Mouse (Mus musculus) adipocyte (in vitro differentiated cells): ENCODE data around the gene A830018L16Rik.
"Not testable (repeated sequence)": the region's sequence is repeated elsewhere in the genome, so short reads cannot be mapped to it uniquely, and the experiment has no call there.

Experiments
- DNase-seq: peaks from one replicate; pipeline ENCODE4 v3.0.0-alpha.2; 2016; ENCODE audit warnings: low spot score

Gene A830018L16Rik

DNA sequence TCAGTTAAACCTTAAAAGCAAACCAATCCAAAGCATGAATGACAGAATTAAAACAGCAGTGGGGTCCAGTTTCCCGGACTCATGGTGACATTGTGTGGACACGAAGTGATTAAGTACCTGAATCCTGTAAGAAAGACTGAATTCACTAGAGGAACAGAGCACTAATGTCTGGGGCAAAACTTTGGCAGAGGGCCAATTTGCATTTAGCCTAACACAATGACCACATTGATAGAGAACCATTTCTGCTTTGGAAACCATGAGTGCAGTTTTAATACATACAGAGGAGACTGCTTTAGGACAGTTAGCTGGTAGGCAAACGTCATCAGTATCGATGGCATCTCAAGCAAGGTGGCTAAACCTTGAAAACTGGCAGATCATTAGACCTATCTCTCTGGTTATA, 586.7 kb downstream of the A830018L16Rik start:
- no peak for DNase-seq

DNA sequence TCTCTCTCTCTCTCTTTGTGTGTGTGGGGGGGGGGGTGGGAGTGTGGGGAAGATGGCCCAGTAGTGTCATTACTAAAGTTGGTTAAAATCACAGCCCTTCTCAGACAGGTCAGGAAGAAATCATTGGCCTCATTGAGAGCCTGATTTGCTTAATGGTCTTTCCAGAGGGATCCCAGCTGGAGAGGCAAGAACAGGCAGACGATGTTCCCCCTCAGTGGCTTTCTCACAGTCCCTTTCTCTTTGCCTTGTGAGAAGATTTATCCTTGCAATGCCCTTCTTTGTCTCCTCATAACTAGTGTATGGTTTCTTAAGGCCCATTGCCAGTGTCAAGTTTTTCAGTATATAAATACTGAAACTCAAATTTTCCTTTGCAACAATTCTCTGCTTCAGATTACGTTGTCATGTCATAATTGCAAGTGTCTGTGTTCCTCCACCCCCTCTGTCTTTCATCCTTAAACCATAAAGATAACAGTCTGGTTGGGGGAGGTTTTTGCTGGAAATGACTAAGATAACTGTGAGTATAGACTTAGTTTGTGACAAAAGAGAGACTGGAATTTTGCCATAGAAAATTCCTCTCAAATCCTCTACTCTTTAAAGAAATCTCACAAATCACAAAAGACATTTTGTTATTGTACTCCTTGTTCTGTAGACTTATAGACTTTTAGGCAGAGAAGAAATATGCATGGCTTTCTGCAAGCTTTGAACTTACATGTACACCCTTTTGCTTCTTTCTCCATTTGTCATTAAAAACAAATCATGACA, 595.1 kb downstream of the A830018L16Rik start:
- no peak for DNase-seq

DNA sequence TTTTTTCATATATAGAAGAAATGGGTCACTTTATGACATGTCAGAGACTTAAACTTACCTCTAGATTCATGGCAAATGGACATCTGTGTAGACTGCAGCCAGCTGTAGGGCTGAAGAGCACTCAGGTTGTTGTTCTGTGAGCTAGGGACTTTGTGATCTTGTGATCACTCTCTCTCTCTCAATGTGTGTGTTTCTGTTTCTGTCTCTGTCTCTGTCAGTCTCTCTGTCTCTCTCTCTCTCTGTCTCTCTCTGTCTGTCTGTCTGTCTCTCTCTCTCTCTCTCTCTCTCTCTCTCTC, 595.6 kb downstream of the A830018L16Rik start:
- no peak for DNase-seq

DNA sequence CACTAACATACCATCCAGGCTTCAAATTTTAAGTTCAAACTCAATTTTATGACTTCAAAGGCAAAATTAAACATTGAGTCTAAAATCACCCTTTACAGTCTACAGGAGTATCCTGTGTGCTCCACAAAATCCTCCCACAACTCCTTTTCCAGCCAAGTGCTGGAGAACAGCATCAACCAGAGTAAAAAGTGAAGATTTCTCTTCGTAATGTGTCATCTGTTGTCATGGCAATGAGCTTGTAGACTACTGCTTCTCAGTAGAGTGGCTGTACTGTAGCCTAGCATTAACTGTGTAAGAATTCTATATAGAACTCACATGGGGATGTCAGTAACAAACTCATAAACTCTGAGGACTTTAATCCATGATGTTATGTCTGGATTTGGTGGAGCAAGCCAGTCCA, 596.7 kb downstream of the A830018L16Rik start:
- DNase-seq: no peak

DNA sequence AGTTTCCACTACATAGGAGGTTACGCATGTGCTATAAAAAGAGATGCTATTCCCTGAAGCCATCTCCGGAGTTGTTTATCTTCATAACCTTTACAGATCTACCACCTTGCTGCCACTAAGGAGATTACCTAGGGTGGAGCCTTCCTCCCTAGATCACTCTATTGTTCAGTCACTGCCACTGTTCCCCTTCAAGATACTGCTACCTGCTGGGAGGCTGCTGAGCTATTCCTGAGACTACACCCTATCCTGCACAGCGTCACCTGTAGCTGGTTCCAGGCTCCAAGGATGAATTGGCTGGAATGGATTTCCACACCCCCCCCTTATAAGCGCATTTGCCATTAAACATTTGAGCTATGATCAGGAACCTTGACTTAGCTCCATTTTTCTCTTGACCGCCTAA, 606.7 kb downstream of the A830018L16Rik start:
- not testable (repeated sequence) for DNase-seq
